Mouse (Mus musculus): ENCODE measurements at regions not wholly inside any gene's neighbourhood (a gene's known extent, or its start where the extent isn't known, plus 50 kb on each side); places are given as distances from the start of the nearest gene placed in this dataset.

- DNase-seq (ENCODE audit: low spot score in 2 of 2), result peak in 1 of 2 experiments; percentile 7
Measured at GRCm38 (mm10) chr17:89297277-89298002, 97.0 kb upstream of the Fshr start.

DNA sequence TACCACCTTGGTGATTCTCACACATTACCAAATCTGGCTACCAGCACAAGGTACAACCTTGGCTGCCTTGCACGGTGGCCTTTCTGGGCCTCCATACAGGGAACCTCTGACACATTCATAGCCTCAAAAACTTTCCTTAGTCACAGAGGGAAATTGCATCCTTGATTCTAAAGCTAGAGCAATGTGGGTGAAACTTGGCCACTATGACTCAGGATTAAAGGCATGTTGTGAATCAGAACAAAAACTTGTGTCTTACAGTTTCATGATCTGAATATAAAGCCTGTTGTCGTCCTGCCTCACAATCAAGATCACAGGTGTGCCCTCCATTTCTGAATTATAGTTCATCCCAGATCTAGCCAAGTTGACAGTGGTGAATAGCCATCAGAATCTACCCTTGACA lies 80.8 kb upstream of the Fshr start:
- no peak for DNase-seq (ENCODE audit: low spot score in 2 of 2)

GRCm38 (mm10) chr17:89272141-89272540 lies 71.7 kb upstream of the Fshr start:
- DNase-seq (ENCODE audit: low spot score in 2 of 2), result no peak

GRCm38 (mm10) chr17:89255687-89256086 lies 55.2 kb upstream of the Fshr start:
- no peak for DNase-seq (ENCODE audit: low spot score in 2 of 2)

DNA sequence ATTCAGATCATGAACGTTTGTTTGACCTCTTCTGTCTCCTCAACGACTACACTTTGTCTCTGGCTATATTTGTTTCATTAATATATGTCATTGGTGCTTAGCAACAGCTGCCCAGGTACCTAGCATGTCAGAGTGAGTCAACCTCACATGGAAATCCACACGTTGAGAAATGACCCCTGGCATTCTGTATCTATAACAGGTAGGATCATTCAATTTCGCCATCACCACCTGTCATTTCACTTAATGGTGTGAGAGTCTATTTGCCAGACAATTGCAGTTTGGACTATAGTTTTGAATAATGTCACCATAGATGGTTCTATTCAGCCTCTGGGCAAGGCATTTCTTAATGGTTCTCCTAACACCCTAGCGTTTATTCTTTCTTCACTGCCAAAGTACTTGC lies 50.3 kb upstream of the Fshr start:
- no peak for DNase-seq (ENCODE audit: low spot score in 2 of 2)
